Mouse (Mus musculus): Measurements from ENCODE around the gene Ppil1.

- no peak for TF ChIP-seq CTCF (IDR thresholded peaks at IDR 0.05; ENCODE audit: extremely low read depth, insufficient read length, insufficient replicate concordance, low read depth, low read length)
- TF ChIP-seq POLR2A (IDR thresholded peaks at IDR 0.05; ENCODE audit: low read depth, low read length) = no peak
Measured at GRCm38 (mm10) chr17:29218017-29218416, 46.0 kb downstream of the Ppil1 start.
